9 mouse cellular contexts compared by ENCODE assay signal in genomic region chr12:112700522-112700921, GRCm38 (mm10). TPM values are rescaled to one million over a fixed set of nuclear protein-coding genes. Genes with fewer than 3 reads are reported as not detected.
DNase-seq lines count a peak whose midpoint lies in the region; ATAC-seq and TF ChIP-seq lines count a peak whose summit lies in the region.
"Had no signal": no experiment of that assay in that cellular context is flagged by ENCODE, and none has a peak within 500 bp of the region (broad histone marks: within the 10 kb centered on the region; RNA-seq: fewer than 3 reads in every experiment).

No protein-coding gene starts in this region.

- H3K27ac ChIP-seq in heart, embryonic 13.5 days (replicated peaks): no peak overlapping the region
- peak overlapping the region; percentile 70 for H3K27ac ChIP-seq in limb, embryonic 10.5 days
- H3K27ac ChIP-seq in stomach, postnatal 0 days (replicated peaks): no peak overlapping the region

- 7% methylated on average over 15 of the region's 15 CpGs for WGBS in heart, embryonic 13.5 days
- WGBS in limb, embryonic 10.5 days: 15% methylated on average over 15 of the region's 15 CpGs
- WGBS in stomach, postnatal 0 days: 2% methylated on average over 15 of the region's 15 CpGs

- no peaks in the 10 kb centered on the region for H3K9me3 ChIP-seq in heart, embryonic 13.5 days
- H3K9me3 ChIP-seq in limb, embryonic 10.5 days (replicated peaks): no peaks in the 10 kb centered on the region
- H3K9me3 ChIP-seq in stomach, postnatal 0 days (ENCODE audit: control insufficient read depth, low read length): no peaks in the 10 kb centered on the region

- TF ChIP-seq EP300 in stomach, postnatal 0 days (optimal IDR thresholded peaks at IDR 0.05): no peak

- peak; percentile 14; the same call in 1 of the 2 replicates for TF ChIP-seq CTCF in stomach, postnatal 0 days (IDR thresholded peaks at IDR 0.05; ENCODE audit: low read depth)

- DNase-seq in heart, postnatal 4 days: no peak
- peak; percentile 44 for DNase-seq in urinary bladder, postnatal 14 days (ENCODE audit: low spot score)
- DNase-seq in urinary bladder, postnatal 10 days (ENCODE audit: low spot score): no peak
- DNase-seq in limb, embryonic 10.5 days (ENCODE audit: low spot score): peak; percentile 39
- peak; percentile 48 for DNase-seq in stomach, postnatal 0 days (ENCODE audit: low spot score)
- no peak for DNase-seq in adrenal gland, postnatal 25 days
- DNase-seq in right cerebral cortex, postnatal 4 days: no peak
- DNase-seq: thymus, postnatal 25 days had no signal

- H3K4me1 ChIP-seq in heart, embryonic 13.5 days: peaks cover 11% of the 10 kb centered on the region
- H3K4me1 ChIP-seq in limb, embryonic 10.5 days: peaks cover 16% of the 10 kb centered on the region
- 0 out of 2 replicates have a peak, but pooled peaks cover 2% of the 10 kb centered on the region for H3K4me1 ChIP-seq in stomach, postnatal 0 days (replicated peaks; ENCODE audit: control insufficient read depth, insufficient read depth)

- H3K27me3 ChIP-seq in heart, embryonic 13.5 days (replicated peaks): peaks cover 66% of the 10 kb centered on the region
- H3K27me3 ChIP-seq in limb, embryonic 10.5 days (ENCODE audit: low read depth, poor library complexity, severe bottlenecking): peaks cover 68% of the 10 kb centered on the region
- no peaks in the 10 kb centered on the region for H3K27me3 ChIP-seq in stomach, postnatal 0 days (ENCODE audit: control insufficient read depth, insufficient read depth, low read length)

- no peaks in the 10 kb centered on the region for H3K36me3 ChIP-seq in heart, embryonic 13.5 days
- H3K36me3 ChIP-seq in limb, embryonic 10.5 days: no peaks in the 10 kb centered on the region
- no peaks in the 10 kb centered on the region for H3K36me3 ChIP-seq in stomach, postnatal 0 days (ENCODE audit: control insufficient read depth, insufficient read depth, low read length)

- peak overlapping the region; percentile 57 for H3K4me2 ChIP-seq in heart, embryonic 13.5 days
- H3K4me2 ChIP-seq in stomach, postnatal 0 days (replicated peaks; ENCODE audit: low read depth): peak overlapping the region; percentile 21

- no peak for ATAC-seq in heart, embryonic 13.5 days (ENCODE audit: extremely low read depth, insufficient number of reproducible peaks, low FRiP score, low TSS enrichment)
- ATAC-seq in stomach, postnatal 0 days (ENCODE audit: low FRiP score, low TSS enrichment): 0 out of 2 replicates have a peak, but pooled peaks have one; percentile 19

- peak overlapping the region; percentile 66 for H3K9ac ChIP-seq in heart, embryonic 13.5 days
- peak overlapping the region; percentile 47 for H3K9ac ChIP-seq in stomach, postnatal 0 days (ENCODE audit: low read length)

- peak overlapping the region; percentile 29 for H3K4me3 ChIP-seq in heart, embryonic 13.5 days
- H3K4me3 ChIP-seq in limb, embryonic 10.5 days: peak overlapping the region; percentile 35
- no peak overlapping the region; the same call in 1 of the 2 replicates for H3K4me3 ChIP-seq in stomach, postnatal 0 days (ENCODE audit: low read depth, low read length)

RNA-seq across cellular contexts. Expression of gene Cep170b, which starts 19.7 kb away (rescaled TPM):
- 4.0 and 4.3 TPM in 2 replicates for polyA plus RNA-seq in heart, embryonic 13.5 days (2015; fragmentation: Nextera tagmentation; extraction: Ambion mirVana)
- total RNA-seq in heart, postnatal 4 days (2021): 10 to 100 TPM; 13.1 to 14.1 TPM
- 6.7 and 12.3 TPM in 2 replicates for polyA plus RNA-seq in limb, embryonic 10.5 days (2016; fragmentation: Nextera tagmentation; extraction: Ambion mirVana)
- 20.7 and 21.2 TPM in 2 replicates for polyA plus RNA-seq in stomach, postnatal 0 days (2015; fragmentation: Nextera tagmentation; extraction: Ambion mirVana)
- total RNA-seq in adrenal gland, postnatal 25 days (2021): 42.4 and 58.1 TPM in 2 replicates

RNA-seq across cellular contexts. Expression of gene Zbtb42, which starts 21.9 kb away (rescaled TPM):
- polyA plus RNA-seq in heart, embryonic 13.5 days (2015; fragmentation: Nextera tagmentation; extraction: Ambion mirVana): 5.8 and 6.2 TPM in 2 replicates
- 10 to 100 TPM in 1 of 2 experiments, 1 to 10 TPM in 1; 10.0 to 10.1 TPM for total RNA-seq in heart, postnatal 4 days (2021)
- polyA plus RNA-seq in limb, embryonic 10.5 days (2016; fragmentation: Nextera tagmentation; extraction: Ambion mirVana): 1.4 and 2.7 TPM in 2 replicates
- polyA plus RNA-seq in stomach, postnatal 0 days (2015; fragmentation: Nextera tagmentation; extraction: Ambion mirVana): 11.3 and 12.1 TPM in 2 replicates
- 7.9 and 12.8 TPM in 2 replicates for total RNA-seq in adrenal gland, postnatal 25 days (2021)

RNA-seq across cellular contexts. Expression of gene Akt1, which starts 25.8 kb away (rescaled TPM):
- 59.2 and 66.6 TPM in 2 replicates for polyA plus RNA-seq in heart, embryonic 13.5 days (2015; fragmentation: Nextera tagmentation; extraction: Ambion mirVana)
- total RNA-seq in heart, postnatal 4 days (2021): 100 to 1,000 TPM; 352 to 392 TPM
- polyA plus RNA-seq in limb, embryonic 10.5 days (2016; fragmentation: Nextera tagmentation; extraction: Ambion mirVana): 59.3 and 82.8 TPM in 2 replicates
- polyA plus RNA-seq in stomach, postnatal 0 days (2015; fragmentation: Nextera tagmentation; extraction: Ambion mirVana): 84.5 and 98.2 TPM in 2 replicates
- 395 and 413 TPM in 2 replicates for total RNA-seq in adrenal gland, postnatal 25 days (2021)

RNA-seq across cellular contexts. Expression of gene Siva1, which starts 56.0 kb away (rescaled TPM):
- polyA plus RNA-seq in heart, embryonic 13.5 days (2015; fragmentation: Nextera tagmentation; extraction: Ambion mirVana): 129 and 149 TPM in 2 replicates
- total RNA-seq in heart, postnatal 4 days (2021): 10 to 100 TPM; 39.9 to 43.2 TPM
- polyA plus RNA-seq in limb, embryonic 10.5 days (2016; fragmentation: Nextera tagmentation; extraction: Ambion mirVana): 359 and 361 TPM in 2 replicates
- polyA plus RNA-seq in stomach, postnatal 0 days (2015; fragmentation: Nextera tagmentation; extraction: Ambion mirVana): 91.5 and 97.1 TPM in 2 replicates
- 34.8 and 46.0 TPM in 2 replicates for total RNA-seq in adrenal gland, postnatal 25 days (2021)

RNA-seq across cellular contexts. Expression of gene Pld4, which starts 59.9 kb away (rescaled TPM):
- 5.5 and 7.0 TPM in 2 replicates for polyA plus RNA-seq in heart, embryonic 13.5 days (2015; fragmentation: Nextera tagmentation; extraction: Ambion mirVana)
- total RNA-seq in heart, postnatal 4 days (2021): 1 to 10 TPM; 3.4 to 4.1 TPM
- polyA plus RNA-seq in limb, embryonic 10.5 days (2016; fragmentation: Nextera tagmentation; extraction: Ambion mirVana): 2.1 and 3.5 TPM in 2 replicates
- 9.6 and 9.8 TPM in 2 replicates for polyA plus RNA-seq in stomach, postnatal 0 days (2015; fragmentation: Nextera tagmentation; extraction: Ambion mirVana)
- total RNA-seq in adrenal gland, postnatal 25 days (2021): 6.4 and 6.8 TPM in 2 replicates

Comparison
In these comparisons a context has a peak if more than half of its experiments do, and no peak if none do; other contexts are left out.
1. DNase-seq: peak in urinary bladder, postnatal 14 days (single experiment), limb, embryonic 10.5 days (single experiment) and stomach, postnatal 0 days (single experiment); none in heart, postnatal 4 days (single experiment), urinary bladder, postnatal 10 days (single experiment), adrenal gland, postnatal 25 days (single experiment) and right cerebral cortex, postnatal 4 days (single experiment).